Mouse (Mus musculus) cerebellum, adult 2 months (tissue): ENCODE data around the gene Gp9. TPM values are rescaled to one million over a fixed set of nuclear protein-coding genes. Genes with fewer than 3 reads are reported as not detected.
A peak's percentile ranks its signal among the peaks of the same experiment; 100 is the strongest.

Source experiments
- DNase-seq, 2 experiments: peaks; one replicate each; pipeline ENCODE4 v3.0.0; 2021
- H3K27ac ChIP-seq: fragments of 200-500 bp; 2 replicates; pipeline ENCODE4 v1.5.1; 2012; ENCODE audit warnings: low read length, control low read depth, inconsistent platforms; ENCODE audit not compliant: insufficient read depth
- H3K27me3 ChIP-seq: fragments of 200-500 bp; 2 replicates; pipeline ENCODE4 v1.6.1; 2012; ENCODE audit warnings: inconsistent platforms, mild to moderate bottlenecking, low read length, moderate library complexity; ENCODE audit not compliant: control insufficient read depth, insufficient read depth
- H3K4me1 ChIP-seq: fragments of 200-500 bp; 2 replicates; pipeline ENCODE4 v1.6.1; 2011; ENCODE audit warnings: low read length; ENCODE audit not compliant: control insufficient read depth, insufficient read depth
- H3K4me3 ChIP-seq: fragments of 200-500 bp; replicated peaks from 2 replicates; pipeline ENCODE3; 2011; ENCODE audit warnings: mild to moderate bottlenecking, low read depth, low read length, control low read depth; ENCODE audit not compliant: insufficient read depth
- CTCF ChIP-seq: fragments of 200-500 bp; IDR thresholded peaks from 2 replicates; pipeline ENCODE4 v1.5.1; 2011; ENCODE audit warnings: low read depth, mild to moderate bottlenecking, control low read depth, low read length, moderate library complexity, borderline replicate concordance; ENCODE audit not compliant: insufficient read depth
- POLR2A ChIP-seq: fragments of 200-500 bp; IDR thresholded peaks from 2 replicates; pipeline ENCODE4 v1.6.1; 2011; ENCODE audit warnings: low read length, control low read depth, borderline replicate concordance; ENCODE audit not compliant: insufficient read depth
- WGBS: fragments of 180-500 bp; shearing (Covaris S2); methylation state at CpG from one replicate; pipeline ENCODE4 v1.1.7; 2018; 5-methylcytosine and 5-hydroxymethylcytosine counted together
- polyA plus RNA-seq: library from polyadenylated mRNA; depleted of rRNA; stranded (reverse); fragments of >200 nt; gene quantifications from 2 replicates; pipeline ENCODE4 v1.2.3, GENCODE M21; 2012

Gp9 gene
- polyA plus RNA-seq, 1 experiment: 0.49 TPM

DNA sequence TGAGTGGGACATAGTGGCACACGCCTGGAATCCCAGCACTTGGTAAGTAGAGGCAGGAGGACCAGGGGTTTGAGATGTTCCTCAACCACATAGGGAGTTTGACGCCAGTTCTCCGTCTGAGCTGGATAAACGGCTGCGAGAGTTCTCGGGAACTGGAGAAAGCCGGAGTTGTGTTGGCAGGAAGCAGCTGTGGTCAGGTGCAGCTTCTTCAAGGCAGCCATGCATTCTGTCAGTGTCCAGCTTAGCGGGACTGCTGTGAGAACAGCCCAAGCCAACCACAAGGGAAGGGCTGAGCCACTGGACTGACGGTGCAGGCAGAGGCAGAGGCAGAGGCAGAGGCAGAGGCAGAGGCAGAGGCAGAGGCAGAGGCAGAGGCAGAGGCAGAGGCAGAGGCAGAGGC is 3.0 kb upstream of the Gp9 start:
- TF ChIP-seq POLR2A: no peak
- TF ChIP-seq CTCF: no peak
- H3K27ac ChIP-seq: no peak overlapping the region
- H3K4me3 ChIP-seq: no peak overlapping the region
- no peaks in the 10 kb centered on the region for H3K27me3 ChIP-seq
- no peak for DNase-seq
- H3K4me1 ChIP-seq: no peaks in the 10 kb centered on the region
- WGBS: 77% methylated on average over 9 of the region's 9 CpGs

DNA sequence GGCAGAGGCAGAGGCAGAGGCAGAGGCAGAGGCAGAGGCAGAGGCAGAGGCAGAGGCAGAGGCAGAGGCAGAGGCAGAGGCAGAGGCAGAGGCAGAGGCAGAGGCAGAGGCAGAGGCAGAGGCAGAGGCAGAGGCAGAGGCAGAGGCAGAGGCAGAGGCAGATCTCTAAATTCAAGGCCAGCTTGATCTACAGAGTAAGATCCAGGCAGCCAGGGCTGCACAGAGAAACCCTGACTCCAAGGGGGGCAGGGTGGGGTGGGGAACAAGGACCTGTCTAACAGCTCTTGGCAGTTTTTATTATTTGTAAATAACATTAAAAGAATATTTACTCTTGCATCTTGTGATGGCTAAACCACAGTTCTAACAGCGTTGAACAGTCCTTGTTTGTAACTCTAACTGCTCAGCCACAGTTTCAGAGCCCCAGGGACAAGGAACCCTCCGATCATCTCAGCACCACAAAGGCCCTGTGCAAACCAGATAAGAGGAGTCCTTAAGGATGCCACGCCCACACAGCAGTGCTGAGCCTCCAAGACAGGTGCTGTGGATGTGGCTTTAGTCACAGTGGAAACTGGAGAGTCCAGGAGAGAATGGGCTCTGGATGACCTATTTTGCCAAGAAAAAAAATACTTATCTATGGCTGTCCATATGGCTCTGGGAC is 2.2 kb upstream of the Gp9 start:
- no peak for DNase-seq
- no peak overlapping the region for H3K4me3 ChIP-seq
- H3K4me1 ChIP-seq: no peaks in the 10 kb centered on the region
- no peak overlapping the region for H3K27ac ChIP-seq
- TF ChIP-seq CTCF (no peak), POLR2A (no peak)
- H3K27me3 ChIP-seq: no peaks in the 10 kb centered on the region
- 74% methylated on average over 3 of the region's 3 CpGs for WGBS

DNA sequence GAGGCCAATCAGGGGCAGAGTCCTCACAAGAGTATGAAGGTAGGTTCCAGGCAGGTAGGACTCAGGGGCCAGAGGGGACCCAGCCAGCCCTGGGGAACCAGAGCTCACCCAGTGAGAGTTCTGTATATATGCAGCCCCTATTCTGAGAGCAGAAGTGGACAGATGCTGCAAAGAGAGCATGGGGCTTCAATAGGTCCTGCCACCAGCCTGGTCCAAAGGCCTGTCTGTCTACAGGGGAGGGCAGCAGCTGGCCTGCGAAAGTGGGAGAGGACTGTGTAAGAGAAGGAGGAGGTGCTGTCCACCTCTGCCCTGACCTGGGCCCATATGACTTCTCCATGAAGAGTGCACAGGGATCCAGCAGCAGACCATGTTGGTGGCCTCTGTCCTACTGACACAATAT is 1.2 kb upstream of the Gp9 start:
- TF ChIP-seq POLR2A (no peak), CTCF (no peak)
- WGBS: 88% methylated on average over 1 of the region's 1 CpGs
- DNase-seq: no peak
- Histone ChIP-seq H3K4me3 (no peak overlapping the region), H3K4me1 (no peaks in the 10 kb centered on the region), H3K27me3 (no peaks in the 10 kb centered on the region), H3K27ac (no peak overlapping the region)

DNA sequence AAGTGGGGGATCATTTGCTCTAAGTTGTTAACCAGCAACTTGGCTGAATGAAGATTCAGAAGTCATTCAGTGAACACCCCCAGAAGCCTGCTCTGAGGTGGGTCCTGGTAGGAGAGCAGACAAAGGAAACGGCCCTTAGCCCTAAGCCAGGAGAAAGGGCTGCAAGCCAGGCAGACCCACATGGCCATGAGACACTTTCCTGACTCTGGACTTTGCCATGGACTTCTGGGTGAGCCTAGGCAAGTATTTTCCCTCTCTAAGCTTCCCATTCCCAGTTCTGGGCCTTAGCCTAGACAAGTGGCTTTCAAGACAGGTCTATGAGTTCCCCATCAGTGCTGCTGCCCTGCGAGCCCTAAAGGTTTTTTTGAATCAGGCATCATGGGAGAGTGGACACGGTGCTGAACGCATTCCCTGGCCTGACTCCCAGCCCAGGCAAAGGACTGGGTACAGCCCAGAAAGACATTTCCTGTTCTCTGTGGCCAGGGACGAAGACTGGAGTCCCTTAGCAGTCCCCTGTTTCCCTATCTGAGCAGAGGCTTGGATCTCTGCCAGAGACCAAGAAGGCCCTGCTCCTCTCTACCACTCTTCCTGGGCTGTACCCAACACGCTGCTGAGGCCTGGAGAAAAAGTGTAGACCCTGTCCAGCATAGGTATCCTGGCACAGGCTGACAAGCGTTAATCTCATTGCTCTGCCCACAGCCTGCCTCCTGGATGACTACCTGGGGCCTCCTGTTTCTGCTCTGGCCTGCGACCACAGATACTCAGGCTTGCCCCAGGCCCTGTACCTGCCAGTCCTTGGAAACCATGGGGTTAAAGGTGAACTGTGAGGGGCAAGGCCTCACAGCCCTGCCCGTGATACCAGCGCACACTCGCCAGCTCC is 662 bp downstream of the Gp9 start:
- no peaks in the 10 kb centered on the region for H3K4me1 ChIP-seq
- no peak overlapping the region for H3K4me3 ChIP-seq
- H3K27ac ChIP-seq: no peak overlapping the region
- TF ChIP-seq CTCF (no peak), POLR2A (no peak)
- 62% methylated on average over 11 of the region's 11 CpGs for WGBS
- DNase-seq: no peak
- no peaks in the 10 kb centered on the region for H3K27me3 ChIP-seq

DNA sequence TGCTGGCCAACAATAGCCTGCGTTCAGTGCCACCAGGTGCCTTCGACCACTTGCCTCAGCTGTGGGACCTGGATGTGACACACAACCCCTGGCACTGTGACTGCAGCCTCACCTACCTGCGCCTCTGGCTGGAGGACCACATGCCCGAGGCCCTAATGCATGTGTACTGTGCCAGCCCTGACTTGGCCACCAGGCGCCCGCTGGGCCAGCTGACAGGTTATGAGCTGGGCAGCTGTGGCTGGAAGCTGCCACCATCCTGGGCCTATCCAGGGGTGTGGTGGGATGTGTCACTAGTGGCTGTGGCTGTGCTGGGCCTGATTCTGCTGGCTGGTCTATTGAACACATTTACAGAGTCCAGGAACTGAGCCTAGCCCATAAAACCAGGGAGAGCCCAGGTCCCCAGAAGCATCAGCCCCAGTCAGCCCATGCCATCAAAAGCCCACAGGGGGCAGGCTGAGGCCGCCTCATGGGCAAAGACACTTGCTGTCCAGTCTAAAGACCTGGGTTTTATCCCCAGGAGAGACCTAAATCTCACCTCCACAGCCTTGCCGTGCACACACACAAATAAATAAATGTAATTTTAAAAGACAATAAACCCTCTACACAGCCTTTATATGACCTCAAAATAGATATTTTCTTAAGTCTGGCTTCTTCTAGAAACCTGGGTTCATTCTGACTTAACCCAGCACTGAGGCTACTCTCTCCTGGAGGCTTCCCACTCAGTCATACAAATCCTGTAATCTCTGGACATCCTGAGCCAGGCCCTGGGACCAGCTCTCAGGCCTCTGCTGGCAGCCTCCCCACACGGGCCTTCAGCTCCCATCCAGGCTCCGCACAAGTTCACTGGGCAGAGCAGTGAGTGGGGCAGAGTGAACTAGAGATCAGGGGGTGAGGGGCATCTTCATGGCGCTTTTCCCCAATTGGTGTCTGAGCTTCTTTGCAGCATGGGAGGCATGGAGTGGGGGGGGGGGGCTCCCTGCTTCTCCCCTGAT is 1.6 kb downstream of the Gp9 start:
- peak; percentile 23 to 27 for DNase-seq
- no peak overlapping the region for H3K27ac ChIP-seq
- no peaks in the 10 kb centered on the region for H3K4me1 ChIP-seq
- no peak overlapping the region for H3K4me3 ChIP-seq
- TF ChIP-seq POLR2A (no peak), CTCF (peak; percentile 55; the same call in 1 of the 2 replicates)
- 77% methylated on average over 11 of the region's 11 CpGs for WGBS
- no peaks in the 10 kb centered on the region for H3K27me3 ChIP-seq

DNA sequence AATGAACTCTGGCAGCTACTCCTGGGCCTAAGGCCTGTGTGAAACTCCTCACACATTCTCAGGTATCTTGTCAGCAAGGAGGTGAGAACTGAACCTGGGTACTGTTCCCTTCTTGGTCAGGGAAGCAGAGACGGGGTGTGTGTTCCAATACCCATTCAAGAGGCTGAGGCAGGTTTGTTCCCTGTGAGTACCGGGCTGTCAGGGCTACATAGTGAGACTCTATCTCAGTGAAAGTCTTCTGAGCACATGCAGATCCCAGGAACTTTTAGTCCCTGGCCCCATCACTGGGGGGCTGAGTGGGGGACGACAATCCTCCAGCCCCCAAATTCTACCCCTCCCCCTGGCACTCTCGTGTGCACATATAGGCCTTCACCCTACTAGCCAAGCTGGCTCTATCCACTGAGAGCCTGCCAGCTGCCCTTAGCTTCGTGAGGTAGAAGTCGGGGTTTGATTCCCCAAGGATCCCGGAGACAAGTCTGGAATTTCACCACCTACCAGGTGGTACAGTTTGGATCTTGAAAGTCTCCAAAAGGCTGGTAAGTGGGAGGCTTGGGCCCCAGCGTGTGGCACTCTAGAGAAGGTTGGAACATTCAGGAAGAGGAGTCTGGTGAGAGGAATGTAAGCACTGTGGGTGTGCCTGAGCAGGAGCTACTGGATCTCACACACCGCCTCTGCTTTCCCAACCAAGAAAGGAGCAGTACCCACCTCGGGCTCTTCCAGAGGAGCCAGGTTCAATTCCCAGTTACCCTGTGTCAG is 2.9 kb downstream of the Gp9 start:
- Histone ChIP-seq H3K4me3 (no peak overlapping the region), H3K27me3 (no peaks in the 10 kb centered on the region), H3K4me1 (no peaks in the 10 kb centered on the region), H3K27ac (no peak overlapping the region)
- no peak for DNase-seq
- TF ChIP-seq POLR2A: no peak
- TF ChIP-seq CTCF: no peak
- WGBS: 73% methylated on average over 10 of the region's 10 CpGs

DNA sequence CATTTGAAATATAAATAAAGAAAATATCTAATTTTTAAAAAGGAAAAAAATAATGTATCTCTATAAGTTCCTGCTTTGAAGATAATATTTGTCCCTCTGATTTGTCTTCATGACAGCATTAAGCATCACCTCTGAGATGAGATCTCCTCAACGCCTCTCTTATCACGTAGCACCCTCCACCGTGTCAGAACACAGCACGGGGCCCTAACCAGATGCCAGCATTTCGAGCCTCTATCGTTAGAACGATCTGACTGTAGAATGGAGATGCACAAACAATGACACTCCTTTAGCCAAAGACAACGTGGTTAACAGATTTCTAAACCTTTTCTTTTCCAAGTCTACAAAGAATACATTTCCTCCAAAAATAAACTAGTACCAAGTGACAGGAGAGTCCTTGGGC is 6.2 kb downstream of the Gp9 start:
- no peak overlapping the region for H3K4me3 ChIP-seq
- DNase-seq: no peak
- peaks cover 13% of the 10 kb centered on the region for H3K4me1 ChIP-seq
- 76% methylated on average over 8 of the region's 8 CpGs for WGBS
- TF ChIP-seq CTCF (no peak), POLR2A (no peak)
- H3K27ac ChIP-seq: no peak overlapping the region
- H3K27me3 ChIP-seq: no peaks in the 10 kb centered on the region
